Mouse (Mus musculus): ENCODE measurements around the gene Tnik. TPM values are rescaled to one million over a fixed set of nuclear protein-coding genes. Genes with fewer than 3 reads are reported as not detected.

The Tnik gene
- total RNA-seq, 4 experiments from 2014 or later = 21.9 to 29.9 (median 27.9) TPM

- no peak for DNase-seq (ENCODE audit: low spot score in 2 of 2)
Measured at GRCm38 (mm10) chr3:28466688-28467087, 203.7 kb downstream of the Tnik start.

DNA sequence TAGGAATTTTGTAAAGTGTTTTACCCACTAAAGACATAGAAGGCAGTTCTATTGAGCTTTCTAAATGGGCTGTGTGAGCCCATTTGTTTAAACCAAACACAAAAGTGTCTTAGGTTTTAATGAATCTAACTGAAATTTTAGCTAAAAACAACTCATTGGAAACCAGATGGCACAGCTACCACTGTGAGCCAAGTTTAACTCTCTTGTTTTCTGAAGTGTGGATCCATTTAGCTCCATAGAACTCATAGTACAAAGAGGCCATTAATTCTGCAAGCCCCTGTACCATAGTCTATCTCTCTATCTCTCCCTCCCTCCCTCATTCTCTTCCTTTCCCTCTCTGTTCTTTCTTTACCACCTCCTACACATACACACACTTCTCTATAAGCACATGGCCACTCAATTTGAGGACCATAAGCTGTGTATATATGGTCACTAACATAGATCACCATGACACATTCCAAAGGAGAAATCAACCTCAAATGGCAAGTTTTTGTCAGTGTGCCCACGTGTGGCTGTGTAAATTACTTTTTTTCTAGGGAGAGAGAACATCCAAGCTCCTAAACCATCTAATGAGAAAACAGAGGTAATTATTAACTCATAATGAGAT, 204.2 kb downstream of the Tnik start:
- DNase-seq (ENCODE audit: low spot score in 2 of 2) = no peak

DNA sequence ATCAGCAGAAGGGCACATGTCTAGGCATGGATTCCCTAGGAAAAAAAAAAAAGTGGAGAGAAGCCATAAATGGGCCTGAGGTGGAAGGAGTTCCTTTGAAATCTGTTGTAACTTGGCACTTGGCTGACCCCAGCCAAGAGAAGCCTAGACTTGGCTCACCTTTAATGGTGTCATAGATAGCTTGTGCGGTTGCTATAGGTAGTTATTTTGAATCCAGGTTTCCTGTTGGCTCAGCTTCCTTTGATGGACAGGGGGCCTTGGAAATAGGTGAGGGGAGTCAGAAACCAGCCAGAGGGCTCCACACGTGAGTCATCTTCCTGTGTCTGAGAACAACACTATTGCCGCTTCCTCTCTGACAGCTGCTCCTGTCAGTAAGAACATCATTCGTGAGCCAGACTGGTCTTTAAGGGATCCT, 204.9 kb downstream of the Tnik start:
- DNase-seq (ENCODE audit: low spot score in 2 of 2) = no peak

DNA sequence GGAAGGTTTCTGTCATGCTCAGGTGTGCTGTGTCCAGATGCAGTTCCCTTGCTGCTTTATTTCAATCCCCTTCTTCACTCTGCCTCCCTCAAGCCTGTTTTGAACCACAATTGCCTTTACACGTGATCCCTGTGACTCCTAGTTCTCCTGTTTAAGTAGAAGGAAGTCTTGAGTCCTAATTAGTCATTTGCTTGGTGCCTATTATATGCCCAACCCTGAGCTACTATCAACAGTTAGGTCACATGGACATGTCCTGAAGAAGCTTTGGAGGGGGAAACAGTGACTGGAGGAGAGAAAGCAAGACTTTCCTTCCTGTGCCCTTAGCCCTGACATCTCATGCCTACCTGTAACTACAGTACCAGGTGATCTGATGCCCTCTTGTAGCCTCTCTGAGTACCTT, 210.4 kb downstream of the Tnik start:
- DNase-seq (ENCODE audit: low spot score in 2 of 2) = no peak

GRCm38 (mm10) chr3:28477373-28477772, 214.4 kb downstream of the Tnik start:
- no peak for DNase-seq (ENCODE audit: low spot score in 2 of 2)

DNA sequence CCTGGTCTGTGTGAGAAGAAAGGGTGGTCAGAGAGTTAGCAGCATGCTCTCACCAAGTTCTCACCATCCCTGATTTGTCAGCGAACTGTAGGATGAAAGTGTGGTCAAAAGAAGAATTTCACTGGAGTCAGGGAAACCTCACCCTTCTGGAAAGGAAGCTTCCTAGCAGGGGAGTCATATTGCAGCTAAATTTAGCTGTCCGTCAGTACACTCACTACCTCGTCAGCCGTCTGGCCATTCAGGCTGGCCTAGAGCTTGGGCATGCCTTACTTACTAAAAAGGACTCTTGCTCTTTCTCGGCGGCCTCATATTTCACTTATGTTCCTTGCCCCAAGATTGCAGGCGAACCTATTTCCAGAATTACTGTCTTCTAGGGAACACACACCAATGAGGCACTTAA, 222.7 kb downstream of the Tnik start:
- DNase-seq (ENCODE audit: low spot score in 2 of 2) = peak; percentile 38 to 63

- no peak for DNase-seq (ENCODE audit: low spot score in 2 of 2)
Measured at GRCm38 (mm10) chr3:28487418-28487817, 224.4 kb downstream of the Tnik start.

DNA sequence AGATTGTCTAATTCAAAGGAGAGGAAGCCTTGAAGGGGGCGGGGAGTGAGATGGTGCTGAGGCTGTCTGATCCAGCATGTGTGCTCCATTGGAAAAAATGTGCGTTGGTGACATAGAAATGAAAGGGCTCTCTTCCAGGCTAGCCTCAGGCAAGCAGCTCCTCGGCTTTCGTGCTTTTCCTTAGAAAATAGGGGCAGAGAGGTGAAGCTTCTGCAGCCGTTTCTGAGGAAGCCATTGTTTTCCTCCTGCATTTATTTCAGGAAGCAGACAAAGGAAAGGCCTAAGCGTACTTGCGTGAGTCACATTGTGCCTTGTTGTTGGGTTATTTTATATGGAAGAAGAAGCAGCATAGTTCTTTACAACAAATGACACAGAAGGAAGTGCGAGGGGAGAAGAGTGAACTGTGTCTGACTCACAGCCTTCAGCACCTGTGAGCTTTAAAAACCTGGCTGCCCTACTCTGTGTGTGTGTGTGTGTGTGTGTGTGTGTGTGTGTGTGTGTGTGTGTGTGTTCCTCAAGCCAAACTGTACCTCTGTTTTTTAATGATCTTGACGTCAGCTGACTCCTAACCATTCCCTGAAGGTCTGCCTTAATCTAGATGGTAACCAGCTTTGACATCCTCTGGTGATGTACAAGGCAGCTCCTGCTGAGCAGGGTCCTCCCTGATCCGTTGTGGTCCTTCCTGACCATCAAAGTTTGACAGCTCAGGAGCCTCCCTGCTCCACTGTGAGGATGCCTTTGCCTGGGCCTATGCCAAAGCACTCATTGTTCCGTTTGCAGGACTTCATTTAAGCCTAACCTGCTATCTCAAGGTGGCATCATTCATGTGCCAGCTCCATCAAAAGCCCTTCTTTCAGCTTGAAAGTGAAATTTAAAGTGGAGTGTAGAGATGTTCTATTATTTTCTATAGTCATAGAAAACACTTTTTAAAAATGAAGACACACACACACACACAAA, 228.3 kb downstream of the Tnik start:
- DNase-seq (ENCODE audit: low spot score in 2 of 2) = no peak

GRCm38 (mm10) chr3:28496806-28497502, 233.9 kb downstream of the Tnik start:
- DNase-seq (ENCODE audit: low spot score in 2 of 2) = no peak

DNA sequence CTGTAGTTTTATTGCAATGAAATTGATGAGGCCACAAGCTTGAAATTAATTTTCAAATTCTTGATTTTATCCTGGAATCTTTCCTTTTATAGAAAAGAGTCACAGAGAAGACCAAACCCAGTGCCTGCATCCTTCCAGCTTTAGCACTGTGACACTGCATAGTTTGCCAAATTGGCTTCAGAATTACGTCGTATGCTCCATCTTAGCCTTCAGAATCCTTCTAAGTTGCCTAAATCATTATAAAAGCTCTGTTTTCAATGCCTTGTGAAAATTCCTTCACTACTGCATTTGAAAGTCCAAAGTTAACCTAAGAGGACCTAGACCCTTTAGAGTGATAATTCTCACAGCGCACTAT, 234.5 kb downstream of the Tnik start:
- DNase-seq (ENCODE audit: low spot score in 2 of 2) = no peak

GRCm38 (mm10) chr3:28502697-28503096, 239.7 kb downstream of the Tnik start:
- DNase-seq (ENCODE audit: low spot score in 2 of 2) = no peak

DNA sequence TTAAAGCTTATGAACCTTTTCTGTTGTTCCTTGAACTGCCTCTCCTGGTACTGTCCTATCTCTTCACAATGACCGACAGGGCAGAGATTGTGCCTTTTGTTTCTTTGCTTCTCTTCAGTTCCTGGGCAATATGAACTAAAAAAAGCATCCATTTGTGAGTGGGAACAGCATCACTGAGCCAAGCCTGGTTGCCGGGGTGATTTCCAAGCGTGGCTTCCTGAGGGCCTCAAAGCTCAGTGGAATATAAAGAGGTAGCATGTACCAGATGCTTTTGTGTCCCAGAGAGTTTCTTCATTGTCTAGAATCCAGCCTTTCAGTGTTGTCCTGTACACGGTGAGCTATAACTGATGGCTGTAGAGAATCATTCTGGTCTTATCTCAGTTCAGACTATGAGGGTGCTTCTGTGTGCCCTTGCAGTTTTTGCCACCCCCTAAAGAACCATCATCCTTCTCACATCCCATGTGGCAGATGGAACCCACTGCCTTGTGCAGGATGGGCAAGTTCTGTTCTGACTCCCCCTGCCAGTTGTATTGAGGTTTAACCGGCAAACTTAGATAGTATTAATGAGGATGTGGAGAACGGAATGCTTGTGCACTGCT, 246.4 kb downstream of the Tnik start:
- no peak for DNase-seq (ENCODE audit: low spot score in 2 of 2)

- DNase-seq (ENCODE audit: low spot score in 2 of 2) = no peak
Measured at GRCm38 (mm10) chr3:28523004-28523482, 260.0 kb downstream of the Tnik start.

DNA sequence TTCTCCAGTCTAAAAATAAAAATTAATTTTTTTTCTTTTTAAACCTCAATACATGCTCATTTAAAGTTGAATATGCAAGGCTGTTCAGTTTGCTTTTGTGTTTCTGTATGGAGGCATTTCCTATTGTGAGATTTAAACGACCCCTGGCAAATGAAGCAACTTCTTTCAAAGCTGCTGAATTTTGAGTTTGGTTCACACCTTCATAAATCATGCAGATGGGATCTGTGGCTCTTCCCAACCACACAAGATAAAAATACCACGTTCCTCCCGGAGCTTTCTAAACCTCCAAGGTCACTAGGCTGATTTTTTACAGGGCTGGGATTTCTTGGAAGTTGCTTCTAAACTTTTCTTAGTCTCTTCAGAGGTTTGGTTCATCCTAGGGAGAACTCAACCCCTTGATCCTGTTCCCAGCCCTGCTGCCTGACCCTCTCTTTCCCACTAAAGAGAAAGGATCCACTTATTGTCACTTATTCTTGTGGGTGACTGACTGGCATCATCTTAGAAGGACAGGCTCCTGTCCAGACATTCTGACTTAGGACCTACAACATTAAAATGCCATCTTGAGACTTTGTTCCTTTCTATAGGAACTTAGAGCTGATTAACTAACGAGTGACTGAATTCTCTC, 260.6 kb downstream of the Tnik start:
- no peak for DNase-seq (ENCODE audit: low spot score in 2 of 2)

DNA sequence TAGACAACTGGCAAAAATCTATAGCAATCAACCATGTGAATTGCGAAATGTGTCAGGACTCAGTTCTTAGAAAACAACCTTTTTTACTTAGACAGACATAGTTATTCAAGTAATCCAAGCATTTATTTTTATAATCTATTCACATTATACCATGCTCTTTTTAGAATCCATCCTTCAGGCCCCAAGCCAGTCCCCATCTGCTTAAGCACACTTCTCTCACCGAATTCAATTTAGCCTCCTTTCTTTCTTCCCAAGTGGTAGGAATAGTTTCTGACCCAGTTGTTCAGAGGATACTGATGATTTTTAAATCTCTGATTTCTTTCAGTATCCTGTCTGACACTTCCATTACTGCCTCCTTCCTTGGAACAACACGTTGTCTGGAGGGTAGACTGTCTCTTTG, 261.5 kb downstream of the Tnik start:
- DNase-seq (ENCODE audit: low spot score in 2 of 2) = no peak

GRCm38 (mm10) chr3:28526671-28527070, 263.7 kb downstream of the Tnik start:
- no peak for DNase-seq (ENCODE audit: low spot score in 2 of 2)

DNA sequence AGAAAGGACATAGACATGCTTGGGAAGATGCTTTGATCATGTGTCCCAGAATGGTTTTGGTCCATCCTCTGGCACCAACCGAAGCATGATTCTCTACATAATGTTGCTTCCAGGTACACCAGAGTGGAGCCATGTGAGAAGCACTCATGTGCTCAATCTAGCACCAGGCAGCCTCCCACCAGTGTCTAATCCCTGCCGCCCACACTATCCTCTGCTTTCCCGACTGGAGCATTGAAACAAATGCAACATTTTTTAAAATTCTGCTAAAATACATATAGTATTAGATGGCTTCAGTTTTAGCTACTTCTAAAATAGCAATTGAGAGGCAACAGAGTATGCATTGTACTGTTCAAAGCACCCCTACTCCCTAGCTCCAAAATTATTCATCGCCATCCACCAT, 264.2 kb downstream of the Tnik start:
- DNase-seq (ENCODE audit: low spot score in 2 of 2) = no peak

GRCm38 (mm10) chr3:28529548-28529947, 266.5 kb downstream of the Tnik start:
- DNase-seq (ENCODE audit: low spot score in 2 of 2) = no peak

- DNase-seq (ENCODE audit: low spot score in 2 of 2) = no peak
Measured at GRCm38 (mm10) chr3:28531294-28531956, 268.4 kb downstream of the Tnik start.

- DNase-seq (ENCODE audit: low spot score in 2 of 2) = no peak
Measured at GRCm38 (mm10) chr3:28532666-28533065, 269.7 kb downstream of the Tnik start.

DNA sequence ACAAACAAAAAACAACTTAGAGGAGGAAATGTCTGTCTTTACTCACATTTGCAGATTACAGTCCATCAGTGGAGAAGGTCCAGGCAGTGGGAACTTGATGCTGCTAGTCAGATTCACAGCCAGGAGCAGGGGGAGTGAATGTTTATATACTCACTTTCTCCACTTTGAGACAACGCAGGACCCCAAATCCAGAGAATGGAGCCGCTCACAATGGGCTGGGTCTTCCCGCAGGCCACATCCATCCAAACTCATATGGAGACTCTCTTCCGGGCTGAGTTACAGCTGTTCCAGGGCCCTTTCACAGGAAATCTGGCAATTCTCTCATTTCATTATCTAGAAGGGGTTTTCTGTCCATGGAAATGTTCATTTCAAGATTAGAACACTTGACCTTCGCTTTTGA, 277.1 kb downstream of the Tnik start:
- no peak for DNase-seq (ENCODE audit: low spot score in 2 of 2)
